Mouse (Mus musculus) adrenal gland, adult (tissue): ENCODE results near the gene Usp2.

Source experiments
- DNase-seq, 2 experiments: peaks; one replicate each; pipeline ENCODE4 v3.0.0; 2022 to 2023; ENCODE audit warnings: low spot score in 1 of 2; ENCODE audit not compliant: inconsistent age in 2 of 2

Gene Usp2

GRCm38 (mm10) chr9:44045884-44046272, 20.9 kb upstream of the Usp2 start:
- no peak for DNase-seq

DNA sequence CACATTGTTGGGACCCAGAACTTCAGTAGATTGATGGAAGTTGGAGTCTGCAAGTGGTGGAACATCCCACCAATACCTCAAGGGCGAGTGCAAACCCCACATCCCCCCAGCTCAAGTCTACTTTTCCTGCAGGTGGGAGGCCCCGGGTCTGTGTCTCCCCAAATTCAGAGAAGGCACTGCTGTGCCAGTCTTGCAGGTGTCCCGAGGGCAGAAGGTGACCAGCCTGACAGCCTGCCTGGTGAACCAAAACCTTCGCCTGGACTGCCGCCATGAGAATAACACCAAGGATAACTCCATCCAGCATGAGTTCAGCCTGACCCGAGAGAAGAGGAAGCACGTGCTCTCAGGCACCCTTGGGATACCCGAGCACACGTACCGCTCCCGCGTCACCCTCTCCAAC, 20.4 kb upstream of the Usp2 start:
- DNase-seq, result no peak

GRCm38 (mm10) chr9:44047071-44047470, 19.8 kb upstream of the Usp2 start:
- DNase-seq, result no peak

GRCm38 (mm10) chr9:44047571-44048490, 19.0 kb upstream of the Usp2 start:
- DNase-seq, result peak; percentile 86 to 98

GRCm38 (mm10) chr9:44048541-44049380, 18.1 kb upstream of the Usp2 start:
- peak; percentile 93 to 99 for DNase-seq

- DNase-seq, result peak in 1 of 2 experiments; percentile 93
These were observed 17.2 kb upstream of the Usp2 start for GRCm38 (mm10) chr9:44049381-44050165.

DNA sequence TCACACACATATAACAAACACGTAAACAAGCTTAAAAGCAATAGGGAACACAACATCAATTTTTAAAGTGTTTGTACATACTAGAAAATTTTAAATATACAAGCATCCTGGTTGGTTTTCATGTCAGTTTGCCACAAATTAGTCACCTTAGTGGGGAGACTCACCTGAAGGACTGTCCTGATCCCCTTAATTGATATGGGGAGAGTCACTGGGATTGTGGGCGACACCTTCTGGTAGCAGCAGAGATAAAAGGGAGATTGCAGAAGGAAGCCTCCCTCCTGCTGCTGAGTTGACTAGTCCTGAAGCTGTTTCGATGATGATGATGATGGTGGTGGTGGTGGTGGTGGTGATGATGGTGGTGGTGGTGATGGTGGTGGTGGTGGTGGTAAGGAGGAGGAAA, 14.0 kb upstream of the Usp2 start:
- DNase-seq, result no peak

DNA sequence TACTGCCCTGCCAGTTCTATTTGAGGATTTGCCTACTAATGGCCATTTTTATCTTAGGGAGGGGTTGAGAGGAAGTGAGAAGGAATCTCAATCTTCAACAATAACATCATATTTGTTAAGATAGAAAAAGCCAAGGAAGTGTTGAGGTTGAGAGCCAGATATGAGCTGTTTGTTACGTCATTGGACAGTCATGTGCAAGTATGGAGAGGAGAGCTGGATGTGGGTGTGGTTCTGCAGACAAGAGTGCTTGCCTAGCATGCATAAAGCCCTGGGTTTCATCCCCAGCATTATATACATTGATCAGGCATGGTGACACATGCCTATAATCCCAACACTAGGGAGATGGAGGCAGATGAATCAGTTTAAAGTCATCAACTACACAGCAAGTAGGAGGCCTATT, 12.9 kb upstream of the Usp2 start:
- no peak for DNase-seq

DNA sequence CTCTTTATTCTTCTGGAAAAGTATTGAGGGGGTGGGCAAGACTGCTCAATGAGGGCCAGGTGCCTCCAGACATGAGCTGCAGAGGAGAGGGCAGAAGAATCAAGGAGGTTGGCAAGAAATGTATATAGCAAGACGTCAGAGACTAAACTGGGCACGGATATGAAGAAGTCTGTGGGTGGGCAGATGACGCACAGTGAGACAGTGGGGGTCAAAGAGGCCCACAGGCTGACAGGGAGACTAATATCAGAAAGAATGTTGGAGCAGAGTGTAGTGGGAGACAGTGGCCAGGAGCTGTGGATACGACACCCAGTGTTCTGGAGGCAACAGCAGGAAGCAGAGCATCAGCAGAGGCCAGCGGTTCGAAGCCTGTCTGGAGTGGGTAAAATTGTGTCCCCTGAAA, 8.2 kb upstream of the Usp2 start:
- DNase-seq, result no peak

DNA sequence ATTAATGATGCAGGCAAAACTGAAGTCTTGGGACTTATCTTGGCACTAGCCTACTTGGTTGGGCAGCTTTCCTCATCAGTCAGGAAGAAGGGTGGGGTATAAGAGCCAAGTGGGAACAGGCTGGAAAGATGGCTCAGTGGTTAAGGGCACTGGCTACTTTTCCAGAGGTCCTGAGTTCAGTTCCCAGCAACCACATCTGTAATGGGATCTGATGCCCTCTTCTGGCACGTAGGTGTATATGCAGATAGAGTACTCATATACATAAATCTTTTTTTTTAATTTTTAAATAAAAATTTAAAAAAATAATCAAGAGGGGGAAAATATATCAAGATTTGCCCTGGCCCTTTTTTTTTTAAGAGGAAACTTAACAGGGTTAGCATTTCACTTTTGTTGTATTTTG, 1.6 kb upstream of the Usp2 start:
- no peak for DNase-seq

DNA sequence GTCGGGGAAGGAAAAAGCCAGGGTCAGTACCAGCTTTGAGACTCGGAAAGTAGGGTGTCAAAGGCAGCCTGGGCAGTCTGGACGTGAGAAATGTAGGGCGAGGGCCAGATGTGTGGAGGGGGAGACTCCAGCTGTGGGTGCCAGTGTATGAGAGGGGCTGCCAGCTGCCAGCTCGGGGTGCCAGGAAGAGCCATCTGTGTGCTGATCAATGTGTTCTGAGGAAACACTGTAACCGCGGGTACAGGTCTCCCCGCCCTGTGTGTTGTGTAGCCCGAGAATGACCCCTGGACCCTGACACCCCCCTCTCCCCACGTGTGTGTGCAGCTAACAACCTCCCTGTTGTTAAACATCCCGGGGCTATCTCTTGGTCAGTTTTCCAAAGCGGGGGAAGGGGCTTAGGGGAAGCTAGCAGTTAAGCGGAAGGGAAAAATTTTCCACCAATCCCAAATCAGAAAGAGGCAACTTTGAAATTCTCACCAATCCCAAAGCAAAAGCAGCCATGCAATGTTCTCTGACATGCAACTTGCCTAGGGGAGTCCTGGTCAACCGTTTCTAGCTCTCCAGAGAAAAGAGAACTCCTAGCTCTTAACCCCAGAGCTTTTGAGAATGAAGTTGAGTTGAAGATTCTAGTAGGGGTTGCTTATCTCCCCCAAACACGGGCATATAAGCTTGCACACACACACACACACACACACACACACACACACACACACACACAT, 579 bp downstream of the Usp2 start:
- peak in 1 of 2 experiments; percentile 75 for DNase-seq

- DNase-seq, result peak; percentile 65 to 70
These were observed 1.1 kb downstream of the Usp2 start for GRCm38 (mm10) chr9:44067960-44068330.

DNA sequence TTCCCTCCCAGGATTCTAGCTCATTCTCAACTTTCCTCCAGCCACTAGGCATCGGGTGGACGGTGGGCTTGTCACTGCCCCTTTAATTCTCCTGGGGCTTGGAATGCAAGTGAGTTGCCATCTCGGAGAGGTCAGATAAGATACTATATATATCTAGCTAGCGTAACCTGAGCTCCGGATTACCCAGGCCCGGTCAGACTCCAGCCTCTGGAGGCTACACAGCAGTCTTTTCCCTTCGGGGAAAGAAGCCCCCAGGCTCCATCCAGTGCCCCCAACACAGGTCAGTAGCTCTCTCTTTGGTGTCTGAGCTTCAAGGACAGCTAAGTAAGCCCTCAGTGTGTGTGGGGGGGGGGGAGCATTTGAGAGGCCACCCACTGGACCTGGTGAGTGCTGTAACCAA, 2.4 kb downstream of the Usp2 start:
- peak in 1 of 2 experiments; percentile 46 for DNase-seq

- peak in 1 of 2 experiments; percentile 45 for DNase-seq
These were observed 3.5 kb downstream of the Usp2 start for GRCm38 (mm10) chr9:44070113-44070843.

DNA sequence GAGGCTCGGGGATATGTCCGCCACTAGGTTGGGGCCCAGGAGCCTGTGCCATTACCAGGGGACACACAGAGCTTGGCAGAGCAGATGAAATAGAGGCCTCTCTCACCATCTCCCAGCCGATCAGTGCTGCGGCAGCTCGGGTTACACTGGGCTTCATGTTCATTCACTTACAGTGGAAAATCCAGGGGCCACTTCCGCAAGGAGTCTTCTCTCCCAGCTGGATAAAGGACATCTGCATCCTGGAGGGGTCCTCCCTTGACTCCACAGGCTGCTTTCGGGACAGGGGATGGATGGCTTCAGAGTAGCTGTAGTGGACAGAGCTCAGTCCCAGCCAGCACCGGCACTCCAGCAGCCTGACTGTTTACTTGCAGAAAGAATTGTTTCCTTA, 4.0 kb downstream of the Usp2 start:
- peak in 1 of 2 experiments; percentile 54 for DNase-seq

- peak; percentile 71 to 87 for DNase-seq
These were observed 5.2 kb downstream of the Usp2 start for GRCm38 (mm10) chr9:44071914-44072598.

DNA sequence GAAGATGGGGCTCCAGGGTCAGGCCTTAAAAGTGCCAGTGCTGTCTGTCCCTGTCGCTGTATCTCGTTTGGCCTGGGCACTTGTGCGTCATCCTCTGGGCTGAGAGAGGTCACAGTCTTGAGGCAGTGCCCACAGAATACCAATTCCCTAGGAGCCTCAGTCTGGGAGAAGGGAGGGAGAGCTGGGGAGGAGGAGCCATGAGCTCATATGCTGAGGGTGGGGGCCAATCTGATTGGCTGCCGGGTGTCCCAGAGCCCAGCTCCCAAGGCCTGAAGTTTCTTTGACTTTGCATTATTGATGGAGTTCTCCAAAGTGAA, 5.7 kb downstream of the Usp2 start:
- DNase-seq, result peak; percentile 92 to 94

- DNase-seq, result peak in 1 of 2 experiments; percentile 47
These were observed 6.3 kb downstream of the Usp2 start for GRCm38 (mm10) chr9:44073115-44073514.
